Mouse (Mus musculus): ENCODE measurements around the gene Os9. TPM values are rescaled to one million over a fixed set of nuclear protein-coding genes. Genes with fewer than 3 reads are reported as not detected.

Os9 gene
- polyA plus RNA-seq, 1 experiment from 2014 or later, result 112 TPM

- peak overlapping the region; percentile 97 for H3K4me3 ChIP-seq
- WGBS, result under 1% methylated on average over 9 of the region's 9 CpGs
- H3K36me3 ChIP-seq, result peaks cover 44% of the 10 kb centered on the region
- ATAC-seq (ENCODE audit: low FRiP score, low read depth), result peak; percentile 13; the same call in 1 of the 2 replicates
- peak overlapping the region; percentile 96 for H3K4me2 ChIP-seq (replicated peaks)
- H3K9ac ChIP-seq (replicated peaks), result peak overlapping the region; percentile 99
- H3K4me1 ChIP-seq, result peaks cover 39% of the 10 kb centered on the region
- no peaks in the 10 kb centered on the region for H3K9me3 ChIP-seq
- H3K27ac ChIP-seq (replicated peaks), result no peak overlapping the region
- peaks cover 5% of the 10 kb centered on the region; the same call in 1 of the 2 replicates for H3K27me3 ChIP-seq
These were observed 62.8 kb downstream of the Os9 start for GRCm38 (mm10) chr10:127058161-127058560.

DNA sequence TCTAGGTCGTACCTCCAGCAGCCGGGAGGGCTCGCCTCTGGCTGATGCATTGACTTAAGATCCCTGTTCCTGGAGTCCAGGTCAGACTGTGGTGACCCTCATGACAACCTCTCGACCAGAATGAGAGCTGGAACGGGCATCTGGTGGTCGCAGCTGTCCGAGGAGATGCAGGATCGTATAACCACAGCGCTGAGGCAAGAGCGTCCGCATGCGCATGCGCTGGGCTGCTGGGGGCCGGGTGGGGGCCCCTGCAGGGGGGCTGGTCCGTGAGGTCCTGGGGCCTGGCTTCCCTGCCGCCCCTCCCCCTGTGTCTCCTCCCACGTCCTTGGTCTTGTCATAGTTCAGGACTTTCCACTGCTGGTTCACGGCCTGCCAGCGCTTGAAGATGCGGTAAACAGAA, 64.4 kb downstream of the Os9 start:
- no peak for ATAC-seq (ENCODE audit: low FRiP score, low read depth)

GRCm38 (mm10) chr10:127055406-127055805, 65.5 kb downstream of the Os9 start:
- H3K27me3 ChIP-seq, result peaks cover 23% of the 10 kb centered on the region
- 91% methylated on average over 8 of the region's 8 CpGs for WGBS
- no peak overlapping the region for H3K4me2 ChIP-seq (replicated peaks)
- H3K9me3 ChIP-seq, result no peaks in the 10 kb centered on the region
- no peak overlapping the region for H3K4me3 ChIP-seq
- H3K27ac ChIP-seq (replicated peaks), result no peak overlapping the region
- peaks cover 44% of the 10 kb centered on the region for H3K36me3 ChIP-seq
- H3K4me1 ChIP-seq, result peaks cover 20% of the 10 kb centered on the region
- H3K9ac ChIP-seq (replicated peaks), result no peak overlapping the region
- no peak for ATAC-seq (ENCODE audit: low FRiP score, low read depth)

More for the DNA sequence above, 64.4 kb downstream of the Os9 start:
- H3K4me2 ChIP-seq (replicated peaks), result no peak overlapping the region
- peaks cover 31% of the 10 kb centered on the region for H3K4me1 ChIP-seq
- no peaks in the 10 kb centered on the region for H3K9me3 ChIP-seq
- no peak overlapping the region for H3K4me3 ChIP-seq
- no peak overlapping the region for H3K9ac ChIP-seq (replicated peaks)
- peaks cover 44% of the 10 kb centered on the region for H3K36me3 ChIP-seq
- WGBS, result 92% methylated on average over 20 of the region's 20 CpGs
- peaks cover 14% of the 10 kb centered on the region for H3K27me3 ChIP-seq
- H3K27ac ChIP-seq (replicated peaks), result no peak overlapping the region

DNA sequence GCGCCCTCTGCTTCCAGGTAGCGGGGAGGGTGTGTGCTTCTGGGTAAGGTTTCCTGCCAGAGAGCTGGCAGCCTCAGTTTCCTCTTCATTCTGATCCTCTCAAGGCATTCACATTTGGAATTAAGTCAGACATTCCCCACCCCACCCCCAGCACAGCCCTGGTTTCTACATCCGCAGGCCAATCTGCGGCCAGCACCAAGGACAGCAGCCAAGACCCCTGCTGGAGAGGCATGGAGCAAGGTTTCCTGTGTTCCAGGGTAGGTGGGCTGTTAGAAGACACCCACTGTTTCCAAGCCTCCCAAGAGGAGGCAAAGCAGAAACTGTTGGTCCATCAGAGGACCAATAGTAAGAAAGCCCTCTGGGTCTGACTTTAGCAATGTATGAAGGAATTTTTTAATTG, 66.3 kb downstream of the Os9 start:
- H3K27ac ChIP-seq (replicated peaks), result no peak overlapping the region
- 73% methylated on average over 4 of the region's 4 CpGs for WGBS
- peaks cover 30% of the 10 kb centered on the region for H3K27me3 ChIP-seq
- H3K4me1 ChIP-seq, result peaks cover 18% of the 10 kb centered on the region
- H3K9me3 ChIP-seq, result no peaks in the 10 kb centered on the region
- no peak overlapping the region for H3K9ac ChIP-seq (replicated peaks)
- no peak overlapping the region for H3K4me3 ChIP-seq
- ATAC-seq (ENCODE audit: low FRiP score, low read depth), result no peak
- peaks cover 44% of the 10 kb centered on the region for H3K36me3 ChIP-seq
- H3K4me2 ChIP-seq (replicated peaks), result no peak overlapping the region

DNA sequence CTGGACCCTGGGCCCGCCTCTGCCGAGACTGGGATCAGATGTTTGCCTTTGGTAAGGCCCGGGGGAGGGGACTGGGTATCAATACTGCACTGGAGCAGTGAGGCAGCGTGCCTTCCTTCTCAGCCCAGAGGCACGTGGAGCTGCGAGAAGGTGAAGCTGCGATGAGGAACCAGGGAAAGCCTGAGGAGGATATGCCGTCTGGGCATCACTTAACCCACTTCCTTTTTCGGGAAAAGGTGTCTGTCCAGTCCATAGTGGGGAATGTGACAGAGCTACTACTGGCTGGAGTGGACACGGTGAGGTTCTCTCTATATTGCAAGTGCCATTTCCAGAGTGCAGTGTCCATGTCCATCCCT, 70.8 kb downstream of the Os9 start:
- WGBS, result 21% methylated on average over 10 of the region's 10 CpGs

GRCm38 (mm10) chr10:127049395-127050118, 71.4 kb downstream of the Os9 start:
- Histone ChIP-seq H3K4me2 (replicated peaks) (no peak overlapping the region), H3K4me1 (peaks cover 3% of the 10 kb centered on the region; the same call in 1 of the 2 replicates), H3K4me3 (0 out of 2 replicates have a peak overlapping the region, but pooled peaks have one; percentile 10), H3K27ac (replicated peaks) (no peak overlapping the region), H3K36me3 (peaks cover 24% of the 10 kb centered on the region; the same call in 1 of the 2 replicates), H3K9ac (replicated peaks) (no peak overlapping the region), H3K9me3 (no peaks in the 10 kb centered on the region), H3K27me3 (peaks cover 58% of the 10 kb centered on the region)
- no peak for ATAC-seq (ENCODE audit: low FRiP score, low read depth)
- WGBS, result 4% methylated on average over 29 of the region's 29 CpGs

More for the DNA sequence above, 70.8 kb downstream of the Os9 start:
- Histone ChIP-seq H3K4me1 (peaks cover 3% of the 10 kb centered on the region; the same call in 1 of the 2 replicates), H3K9ac (replicated peaks) (no peak overlapping the region), H3K27ac (replicated peaks) (no peak overlapping the region), H3K4me3 (no peak overlapping the region), H3K9me3 (no peaks in the 10 kb centered on the region), H3K4me2 (replicated peaks) (no peak overlapping the region), H3K36me3 (peaks cover 24% of the 10 kb centered on the region), H3K27me3 (peaks cover 58% of the 10 kb centered on the region)
- ATAC-seq (ENCODE audit: low FRiP score, low read depth), result no peak

DNA sequence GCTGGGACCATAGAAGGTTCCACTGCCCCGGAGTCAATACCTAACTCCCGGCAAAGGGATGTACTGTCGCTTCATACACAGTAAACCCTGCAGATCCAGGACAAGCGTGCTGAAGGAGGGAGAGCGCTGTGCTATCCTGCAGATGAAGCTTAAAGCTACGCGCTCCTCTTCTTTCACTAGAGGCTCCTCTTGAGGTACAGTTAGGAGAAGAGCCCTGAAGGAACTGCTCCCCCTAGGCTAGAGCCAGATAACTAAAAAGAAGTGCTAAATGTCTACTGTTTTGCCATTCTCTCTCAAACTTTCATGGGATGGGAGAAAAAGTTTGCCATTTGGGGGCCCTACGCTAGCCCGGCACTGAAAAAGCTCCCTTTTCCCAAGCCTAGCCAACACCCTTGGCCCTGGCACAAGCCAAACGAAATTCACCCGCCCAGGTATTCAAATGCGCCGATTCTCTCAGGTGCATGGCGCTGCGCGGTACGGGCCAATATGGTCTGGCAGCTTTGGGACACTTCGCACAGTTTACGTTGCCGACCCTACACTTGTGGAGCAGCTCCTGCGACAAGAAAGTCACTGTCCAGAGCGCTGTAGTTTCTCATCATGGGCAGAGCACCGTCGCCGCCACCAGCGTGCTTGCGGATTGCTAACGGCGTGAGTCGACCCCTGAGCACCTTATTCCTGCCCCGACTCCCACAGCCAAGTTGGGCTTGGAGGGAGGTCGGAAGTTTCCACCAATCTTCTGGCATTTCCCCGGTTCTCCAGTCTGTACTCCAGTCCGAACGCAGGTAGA, 72.1 kb downstream of the Os9 start:
- Histone ChIP-seq H3K9ac (replicated peaks) (no peak overlapping the region), H3K27ac (replicated peaks) (no peak overlapping the region), H3K9me3 (no peaks in the 10 kb centered on the region), H3K27me3 (peaks cover 58% of the 10 kb centered on the region), H3K36me3 (peaks cover 20% of the 10 kb centered on the region; the same call in 1 of the 2 replicates), H3K4me2 (replicated peaks) (no peak overlapping the region), H3K4me1 (peaks cover 3% of the 10 kb centered on the region; the same call in 1 of the 2 replicates), H3K4me3 (0 out of 2 replicates have a peak overlapping the region, but pooled peaks have one; percentile 10)
- WGBS, result 6% methylated on average over 35 of the region's 35 CpGs
- ATAC-seq (ENCODE audit: low FRiP score, low read depth), result no peak

DNA sequence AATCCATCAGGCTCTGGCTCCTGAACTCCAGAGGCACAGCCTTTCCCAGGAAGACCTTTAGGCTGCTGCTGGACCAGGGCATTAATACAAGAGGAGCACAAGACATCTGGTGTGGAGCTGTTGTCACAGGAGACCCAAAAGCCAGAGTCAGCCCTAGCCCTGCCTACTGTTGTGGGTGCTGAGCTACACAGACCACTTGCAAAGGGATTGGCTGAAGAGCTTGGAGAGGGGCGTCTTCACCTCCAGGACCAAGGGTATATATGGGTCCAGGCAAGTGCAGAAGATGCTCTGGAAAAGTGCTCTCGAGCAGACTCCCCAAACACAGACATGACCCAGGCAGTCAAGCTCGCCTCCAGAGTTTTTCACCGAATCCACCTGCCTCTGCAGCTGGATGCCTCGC, 73.0 kb downstream of the Os9 start, which contains the start of gene Cyp27b1:
Gene Cyp27b1 (plus strand): TSS at position 297 of the 400 bp plus-strand sequence.
- Histone ChIP-seq H3K27ac (replicated peaks) (no peak within 1 kb of the TSS), H3K27me3 (peaks cover 58% of the 10 kb centered on the region), H3K4me1 (peaks cover 4% of the 10 kb centered on the region), H3K9me3 (no peaks in the 10 kb centered on the region), H3K4me3 (0 out of 2 replicates have a peak within 1 kb of the TSS, but pooled peaks have one; percentile 10), H3K9ac (replicated peaks) (no peak within 1 kb of the TSS), H3K36me3 (peaks cover 16% of the 10 kb centered on the region; the same call in 1 of the 2 replicates), H3K4me2 (replicated peaks) (no peak within 1 kb of the TSS)
- 32% methylated on average over 5 of the region's 5 CpGs for WGBS
- ATAC-seq (ENCODE audit: low FRiP score, low read depth), result no peak

Other genes starting within 250 kb of the Os9 start
- gene Atp23, start 219.8 kb downstream of the Os9 start, polyA plus RNA-seq (2016; fragmentation: Nextera tagmentation; extraction: Ambion mirVana), result 14.4 and 15.0 TPM in 2 replicates
- 40.1 and 45.4 TPM in 2 replicates for gene Ctdsp2, start 142.4 kb downstream of the Os9 start, polyA plus RNA-seq (2016; fragmentation: Nextera tagmentation; extraction: Ambion mirVana)
- 3.1 and 3.4 TPM in 2 replicates for gene Avil, start 120.4 kb downstream of the Os9 start, polyA plus RNA-seq (2016; fragmentation: Nextera tagmentation; extraction: Ambion mirVana)
- 74.5 and 79.2 TPM in 2 replicates for gene Tsfm, start 90.3 kb downstream of the Os9 start, polyA plus RNA-seq (2016; fragmentation: Nextera tagmentation; extraction: Ambion mirVana)
- gene Mettl1, start 79.7 kb downstream of the Os9 start, polyA plus RNA-seq (2016; fragmentation: Nextera tagmentation; extraction: Ambion mirVana), result 33.1 and 33.6 TPM in 2 replicates
- 0.20 and 0.24 TPM in 2 replicates for gene Eef1akmt3, start 79.6 kb downstream of the Os9 start, polyA plus RNA-seq (2016; fragmentation: Nextera tagmentation; extraction: Ambion mirVana)
- gene Cyp27b1, start 72.9 kb downstream of the Os9 start, polyA plus RNA-seq (2016; fragmentation: Nextera tagmentation; extraction: Ambion mirVana), result 0.09 and 0.16 TPM in 2 replicates
- gene March9, start 60.9 kb downstream of the Os9 start, polyA plus RNA-seq (2016; fragmentation: Nextera tagmentation; extraction: Ambion mirVana), result 4.6 and 5.3 TPM in 2 replicates
- gene Cdk4, start 57.6 kb downstream of the Os9 start, polyA plus RNA-seq (2016; fragmentation: Nextera tagmentation; extraction: Ambion mirVana), result 2,032 and 2,136 TPM in 2 replicates
- gene Tspan31, start 50.9 kb downstream of the Os9 start, polyA plus RNA-seq (2016; fragmentation: Nextera tagmentation; extraction: Ambion mirVana), result 165 and 167 TPM in 2 replicates
- 1.3 TPM in 2 replicates for gene Agap2, start 45.8 kb downstream of the Os9 start, polyA plus RNA-seq (2016; fragmentation: Nextera tagmentation; extraction: Ambion mirVana)
- gene B4galnt1, start 44.1 kb upstream of the Os9 start, polyA plus RNA-seq (2016; fragmentation: Nextera tagmentation; extraction: Ambion mirVana), result 15.2 and 17.7 TPM in 2 replicates
- 0.89 and 1.1 TPM in 2 replicates for gene Slc26a10, start 59.5 kb upstream of the Os9 start, polyA plus RNA-seq (2016; fragmentation: Nextera tagmentation; extraction: Ambion mirVana)
- gene Arhgef25, start 69.0 kb upstream of the Os9 start, polyA plus RNA-seq (2016; fragmentation: Nextera tagmentation; extraction: Ambion mirVana), result 39.6 and 46.1 TPM in 2 replicates
- 204 and 205 TPM in 2 replicates for gene Dtx3, start 74.6 kb upstream of the Os9 start, polyA plus RNA-seq (2016; fragmentation: Nextera tagmentation; extraction: Ambion mirVana)
- 17.0 and 18.1 TPM in 2 replicates for gene Pip4k2c, start 90.5 kb upstream of the Os9 start, polyA plus RNA-seq (2016; fragmentation: Nextera tagmentation; extraction: Ambion mirVana)
- gene Kif5a, start 142.2 kb upstream of the Os9 start, polyA plus RNA-seq (2016; fragmentation: Nextera tagmentation; extraction: Ambion mirVana), result 53.9 and 61.6 TPM in 2 replicates
- gene Dctn2, start 145.2 kb upstream of the Os9 start, polyA plus RNA-seq (2016; fragmentation: Nextera tagmentation; extraction: Ambion mirVana), result 245 and 250 TPM in 2 replicates
- 20.3 and 21.7 TPM in 2 replicates for gene Mbd6, start 167.9 kb upstream of the Os9 start, polyA plus RNA-seq (2016; fragmentation: Nextera tagmentation; extraction: Ambion mirVana)
- 156 and 166 TPM in 2 replicates for gene Mars, start 190.7 kb upstream of the Os9 start, polyA plus RNA-seq (2016; fragmentation: Nextera tagmentation; extraction: Ambion mirVana)
- gene Arhgap9, start 200.8 kb upstream of the Os9 start, polyA plus RNA-seq (2016; fragmentation: Nextera tagmentation; extraction: Ambion mirVana), result 0.86 and 1.1 TPM in 2 replicates
- gene Gli1, start 220.8 kb upstream of the Os9 start, polyA plus RNA-seq (2016; fragmentation: Nextera tagmentation; extraction: Ambion mirVana), result 3.7 and 4.1 TPM in 2 replicates
- gene Inhbe, start 233.3 kb upstream of the Os9 start, polyA plus RNA-seq (2016; fragmentation: Nextera tagmentation; extraction: Ambion mirVana), result not detected in 2 replicates
- not detected in 2 replicates for gene Inhbc, start 249.3 kb upstream of the Os9 start, polyA plus RNA-seq (2016; fragmentation: Nextera tagmentation; extraction: Ambion mirVana)